Mouse (Mus musculus) megakaryocyte, embryonic 14.5 days (primary cell): ENCODE data around the gene Gm49369.

Source experiments
- FLI1 ChIP-seq: IDR thresholded peaks from 2 replicates; pipeline ENCODE4 v1.6.1; 2012; ENCODE audit warnings: low read length, inconsistent platforms, mixed read lengths
- GATA1 ChIP-seq: IDR thresholded peaks from 3 replicates; pipeline ENCODE4 v1.6.1; 2012; ENCODE audit warnings: mixed read lengths, low read length, inconsistent platforms, borderline replicate concordance

DNA sequence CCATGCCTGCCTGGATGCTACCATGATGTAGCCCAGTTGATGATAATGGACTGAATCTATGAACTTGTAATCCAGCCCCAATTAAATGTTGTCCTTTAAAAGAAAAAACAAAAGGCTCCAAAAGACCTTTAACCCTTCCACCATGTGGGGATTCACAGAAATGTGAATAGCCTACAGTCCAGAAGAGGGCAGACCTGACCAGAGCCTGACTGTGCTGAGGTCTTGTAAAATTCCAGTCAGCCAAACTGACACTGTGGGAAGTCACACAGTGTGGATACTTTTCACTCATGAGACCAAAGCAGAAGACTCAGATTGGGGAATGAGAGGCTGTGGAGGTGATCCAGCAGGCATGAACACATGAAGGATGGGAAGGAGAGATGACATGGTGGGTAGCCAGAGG lies 21.7 kb downstream of the Gm49369 start:
- TF ChIP-seq GATA1 = no peak
- no peak for TF ChIP-seq FLI1
